Mouse (Mus musculus): ENCODE results near the gene Zmynd11. TPM values are rescaled to one million over a fixed set of nuclear protein-coding genes. Genes with fewer than 3 reads are reported as not detected.
"Not testable (repeated sequence)": the region's sequence is repeated elsewhere in the genome, so short reads cannot be mapped to it uniquely, and the experiment has no call there.

Gene Zmynd11
- 100 to 1,000 TPM; 224 to 246 TPM for total RNA-seq (2021)

DNA sequence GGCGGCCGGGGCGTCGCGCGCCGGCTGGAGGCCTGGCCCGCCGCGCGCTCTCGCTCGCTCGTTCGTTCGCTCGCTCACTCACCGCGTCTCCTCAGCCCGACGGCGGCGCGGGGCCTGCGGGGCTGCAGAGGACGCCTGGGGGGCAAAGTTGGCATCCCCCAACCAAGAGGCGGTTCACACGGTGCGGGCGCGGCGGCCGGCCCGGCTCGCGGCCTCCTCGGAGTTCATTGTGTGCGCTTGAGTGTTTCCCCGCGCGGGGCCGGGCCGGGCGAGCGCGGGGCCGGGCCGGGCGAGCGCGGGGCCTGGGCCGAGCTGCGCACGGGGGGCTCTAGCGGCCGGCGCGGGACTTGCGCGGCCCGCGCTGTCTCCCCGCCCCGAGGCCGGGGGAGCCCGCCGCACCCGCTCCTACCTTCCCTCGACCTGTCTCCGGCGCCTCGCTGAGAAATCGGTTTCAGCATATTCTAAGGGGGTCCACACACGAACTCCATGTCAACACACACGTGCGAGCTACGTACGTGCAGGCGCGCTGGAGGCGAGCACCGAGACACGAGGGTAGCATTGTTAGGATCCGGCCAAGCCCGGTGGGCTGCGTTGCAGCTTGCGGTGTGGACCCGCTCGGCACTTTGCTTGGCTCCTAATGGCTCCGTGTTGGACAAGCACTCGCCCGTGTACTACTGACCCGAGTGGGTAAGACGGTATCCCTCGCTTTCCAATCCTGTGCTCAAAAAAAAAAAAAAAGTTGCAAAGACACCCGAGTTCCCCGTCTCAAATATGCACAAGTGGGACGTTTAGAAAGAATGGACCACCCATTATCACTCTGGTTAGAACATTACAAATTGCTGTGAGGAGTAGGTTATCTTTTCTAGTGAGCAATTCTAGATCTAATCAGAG, at the start of gene Zmynd11:
Gene Zmynd11 (minus strand): TSS at position 685 of the 891 bp plus-strand sequence.
- intact Hi-C loops (cut with DNase I), result loop anchor here (10.0 kb wide), 1 partner anchor 670 kb away; the partner anchor contains the start of gene Larp4b

DNA sequence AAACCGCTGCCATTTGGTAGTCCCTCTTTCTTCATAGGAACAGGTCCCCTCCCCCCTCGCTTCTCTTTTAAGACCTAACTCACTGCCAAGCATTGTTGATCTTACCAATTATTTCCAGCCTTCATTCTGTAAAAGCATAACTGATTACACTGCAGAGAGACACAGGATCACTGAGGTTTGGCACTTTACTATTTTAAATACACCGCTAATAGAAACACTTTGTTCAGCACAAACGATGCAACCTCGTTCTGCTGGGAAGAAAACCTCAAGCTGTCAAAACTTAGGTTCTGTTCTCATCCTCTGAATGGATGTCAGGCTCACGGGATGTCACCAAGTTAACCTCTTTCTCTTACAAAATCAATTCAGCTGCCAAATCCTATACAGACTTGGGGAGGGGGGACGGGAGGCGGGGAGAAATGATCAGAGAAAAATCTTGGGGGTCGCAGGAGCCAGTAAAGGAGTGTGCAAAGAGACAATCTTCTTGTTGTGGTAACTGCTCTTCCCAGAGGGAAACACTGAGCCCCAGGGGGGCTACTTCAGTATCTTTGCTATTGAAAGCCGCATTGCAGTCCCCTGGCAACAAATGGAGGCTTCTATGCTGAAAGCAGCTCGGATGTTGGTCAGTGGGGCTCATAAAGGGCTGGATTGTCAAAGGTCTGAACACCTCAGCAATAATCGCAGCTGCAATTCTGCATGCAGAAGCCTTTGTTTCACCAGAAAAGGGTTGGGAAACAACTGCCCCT, 30.9 kb upstream of the Zmynd11 start:
- intact Hi-C loops (cut with DNase I), result no loop called here
- peak; percentile 4 for DNase-seq (ENCODE audit: low spot score in 2 of 2)

More for the DNA sequence above, at the start of gene Zmynd11:
- peak; percentile 49 to 53 for DNase-seq (ENCODE audit: low spot score in 2 of 2)

DNA sequence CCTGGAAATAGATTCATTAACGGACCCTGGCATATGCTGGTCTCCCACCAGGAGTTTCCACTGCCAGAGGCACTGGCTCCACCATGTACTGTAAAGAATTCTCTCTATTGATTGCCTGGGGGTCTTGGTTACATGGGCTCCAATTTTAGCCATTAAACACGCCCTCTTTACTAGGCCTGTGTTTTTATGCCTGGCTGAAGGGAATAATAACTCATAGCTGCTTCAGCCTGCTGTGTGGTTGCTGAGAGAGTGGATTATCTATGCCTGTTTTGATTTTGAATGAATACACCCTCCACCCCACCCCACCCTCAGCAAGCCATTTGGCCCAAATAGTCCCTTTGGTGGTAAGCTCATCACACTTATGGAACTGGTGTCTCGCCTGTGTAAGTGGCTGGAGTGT, 20.9 kb upstream of the Zmynd11 start:
- intact Hi-C loops (cut with DNase I), result no loop called here
- DNase-seq (ENCODE audit: low spot score in 2 of 2), result no peak

DNA sequence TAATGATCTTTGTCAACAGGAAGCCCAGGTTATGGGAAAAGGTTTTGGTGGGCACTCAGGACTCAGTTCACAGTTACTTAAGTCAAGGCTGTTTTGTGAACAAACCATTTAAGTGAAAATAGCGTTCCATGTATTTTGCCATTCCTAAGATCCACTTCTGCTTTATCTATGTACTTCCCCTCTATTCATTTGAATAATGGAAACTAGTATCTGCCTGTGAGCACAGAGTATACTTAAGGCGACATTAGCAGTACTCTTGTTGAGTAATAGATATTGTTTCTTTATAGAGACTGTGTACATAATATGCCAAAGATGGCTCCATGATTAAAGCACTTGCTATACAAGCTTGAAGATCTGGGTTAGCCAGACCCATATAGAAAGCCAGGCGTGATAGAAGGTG, 18.6 kb upstream of the Zmynd11 start:
- intact Hi-C loops (cut with DNase I), result no loop called here
- DNase-seq (ENCODE audit: low spot score in 2 of 2), result no peak

DNA sequence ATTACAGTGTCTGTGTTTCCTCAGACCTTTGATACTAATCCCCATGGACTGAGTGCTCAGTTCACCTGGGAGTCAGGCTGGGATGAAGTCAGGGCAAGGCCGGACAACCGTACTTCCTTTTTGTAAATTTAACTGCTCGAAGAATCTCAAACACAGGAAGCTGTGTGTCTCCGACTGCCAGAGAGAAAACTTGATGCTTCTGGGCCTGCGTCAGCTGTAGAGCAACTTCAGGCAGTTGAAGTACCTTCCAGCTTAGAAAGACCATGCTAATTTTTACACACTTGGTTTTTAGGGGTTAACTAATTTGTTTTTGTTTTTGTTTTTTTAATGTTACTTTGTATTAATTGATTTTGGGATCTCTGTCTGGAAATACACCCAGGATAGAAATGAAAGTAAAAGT, 10.8 kb upstream of the Zmynd11 start:
- no peak for DNase-seq (ENCODE audit: low spot score in 2 of 2)
- intact Hi-C loops (cut with DNase I), result no loop called here

DNA sequence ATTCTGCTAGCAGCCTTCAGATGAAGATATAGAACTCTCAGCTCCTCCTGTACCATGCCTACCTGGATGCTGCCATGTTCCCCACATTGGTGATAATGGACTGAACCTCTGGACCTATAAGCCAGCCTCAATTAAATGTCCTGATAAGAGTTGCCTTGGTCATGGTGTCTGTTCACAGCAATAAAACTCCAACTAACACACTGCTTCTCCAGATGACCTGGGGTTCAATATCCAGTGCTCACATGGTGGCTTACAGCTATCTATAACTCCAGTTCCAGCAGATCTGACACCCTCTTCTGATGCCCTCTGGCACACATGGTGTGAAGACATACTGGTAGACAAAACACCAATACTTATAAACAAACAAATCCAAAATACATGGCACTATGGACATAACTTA, 8.9 kb upstream of the Zmynd11 start:
- intact Hi-C loops (cut with DNase I), result no loop called here
- no peak for DNase-seq (ENCODE audit: low spot score in 2 of 2)

DNA sequence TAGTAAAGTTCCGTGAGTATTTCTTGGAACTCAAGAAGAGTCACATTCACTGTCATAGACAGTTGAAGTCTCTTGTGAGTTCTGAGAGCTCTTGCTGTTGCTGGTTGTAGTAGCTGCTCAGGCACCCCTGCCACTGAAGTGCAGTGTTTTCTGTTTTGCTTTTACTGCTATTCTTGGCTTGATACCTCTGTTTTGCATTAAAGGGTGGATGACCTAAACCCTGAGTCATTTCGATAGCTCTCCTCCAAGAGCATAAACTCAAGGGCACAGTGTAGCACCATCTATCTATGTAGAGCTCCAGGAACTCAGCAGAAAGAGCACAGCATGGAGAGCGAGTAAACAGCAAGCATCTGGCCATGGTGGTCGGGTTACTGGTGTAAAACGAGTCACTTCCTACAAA, 2.1 kb upstream of the Zmynd11 start:
- DNase-seq (ENCODE audit: low spot score in 2 of 2), result no peak
- intact Hi-C loops (cut with DNase I), result loop anchor here (10.0 kb wide), 1 partner anchor 672 kb away; the partner anchor contains the start of gene Larp4b

DNA sequence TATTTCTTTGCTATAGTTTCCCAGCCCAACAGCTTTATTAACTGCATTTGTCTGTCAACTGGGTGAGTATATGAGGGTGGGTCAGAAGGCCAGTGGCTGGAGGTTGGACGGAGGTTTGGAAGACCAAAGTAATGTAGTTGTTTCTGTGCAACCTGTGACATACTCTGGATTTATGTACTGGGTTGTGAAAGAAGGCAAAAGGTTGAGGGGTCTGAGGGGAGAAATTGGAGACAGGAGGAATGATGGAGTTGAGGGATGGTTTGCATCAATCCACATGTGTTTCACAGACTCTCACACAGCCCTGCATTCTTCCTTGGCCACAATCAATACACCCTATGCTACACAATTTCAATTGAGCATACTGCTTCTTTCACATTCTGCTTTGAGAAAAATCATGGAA, 1.4 kb upstream of the Zmynd11 start:
- intact Hi-C loops (cut with DNase I), result loop anchor here (10.0 kb wide), 1 partner anchor 672 kb away; the partner anchor contains the start of gene Larp4b
- no peak for DNase-seq (ENCODE audit: low spot score in 2 of 2)

DNA sequence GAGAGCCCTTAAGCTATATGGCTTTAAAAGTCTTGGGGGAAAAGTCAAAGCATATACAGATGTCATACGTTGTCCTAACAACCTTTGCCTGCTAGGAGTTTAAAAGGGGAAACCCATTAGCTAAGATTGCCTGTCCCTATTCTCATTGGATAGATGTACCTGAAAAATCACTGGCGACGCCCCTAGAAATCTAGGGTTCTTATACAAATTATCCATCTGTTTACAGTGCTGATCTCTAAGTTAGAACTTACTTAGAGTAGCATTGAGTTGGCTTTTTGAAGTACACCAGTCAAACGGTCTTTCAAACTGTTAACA, 364 bp upstream of the Zmynd11 start:
- intact Hi-C loops (cut with DNase I), result loop anchor here (10.0 kb wide), 1 partner anchor 671 kb away; the partner anchor contains the start of gene Larp4b
- DNase-seq (ENCODE audit: low spot score in 2 of 2), result no peak

DNA sequence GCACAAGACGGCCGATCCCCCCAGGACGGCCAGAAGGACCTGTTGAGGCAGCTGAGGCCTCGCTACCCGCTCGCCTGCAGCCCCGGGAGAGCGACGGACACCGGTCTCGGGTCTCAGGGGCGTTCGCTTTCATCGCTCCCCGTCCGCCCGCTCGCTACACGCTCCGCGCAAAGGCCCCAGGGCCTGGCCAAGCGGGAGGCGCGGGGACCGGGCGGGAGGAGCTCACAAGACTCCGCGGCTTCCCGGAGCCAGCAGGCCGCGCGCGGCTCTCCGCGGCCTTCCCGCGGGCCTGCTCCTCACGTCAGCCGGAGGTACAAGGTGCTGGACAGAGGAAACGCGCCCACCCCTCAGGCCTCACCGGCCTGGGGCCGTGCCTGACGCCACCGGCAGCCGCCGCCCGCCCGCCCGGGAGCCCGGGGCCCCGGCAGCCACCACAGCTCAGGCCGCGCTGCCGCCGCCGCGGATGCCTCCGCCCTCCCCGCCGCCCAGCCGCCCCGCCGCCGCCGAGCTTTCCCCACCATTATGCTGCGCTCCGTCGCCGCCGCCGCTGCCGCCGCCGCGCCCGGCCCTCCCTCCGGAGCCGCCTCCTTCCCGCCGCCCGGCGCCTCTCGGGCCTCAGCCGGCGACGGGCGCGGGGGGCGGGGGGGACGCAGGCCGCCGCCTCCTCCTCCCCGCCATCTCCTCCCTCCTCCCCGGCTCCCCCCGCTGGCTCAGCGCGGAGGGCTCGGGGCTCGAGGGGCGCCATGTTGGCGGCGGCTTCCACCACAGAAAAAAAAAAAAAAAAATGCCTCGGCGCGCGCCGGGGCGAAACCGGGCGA, 1.1 kb downstream of the Zmynd11 start:
- peak; percentile 50 to 70 for DNase-seq (ENCODE audit: low spot score in 2 of 2)
- intact Hi-C loops (cut with DNase I), result loop anchor here (10.0 kb wide), 1 partner anchor 669 kb away; the partner anchor contains the start of gene Larp4b

DNA sequence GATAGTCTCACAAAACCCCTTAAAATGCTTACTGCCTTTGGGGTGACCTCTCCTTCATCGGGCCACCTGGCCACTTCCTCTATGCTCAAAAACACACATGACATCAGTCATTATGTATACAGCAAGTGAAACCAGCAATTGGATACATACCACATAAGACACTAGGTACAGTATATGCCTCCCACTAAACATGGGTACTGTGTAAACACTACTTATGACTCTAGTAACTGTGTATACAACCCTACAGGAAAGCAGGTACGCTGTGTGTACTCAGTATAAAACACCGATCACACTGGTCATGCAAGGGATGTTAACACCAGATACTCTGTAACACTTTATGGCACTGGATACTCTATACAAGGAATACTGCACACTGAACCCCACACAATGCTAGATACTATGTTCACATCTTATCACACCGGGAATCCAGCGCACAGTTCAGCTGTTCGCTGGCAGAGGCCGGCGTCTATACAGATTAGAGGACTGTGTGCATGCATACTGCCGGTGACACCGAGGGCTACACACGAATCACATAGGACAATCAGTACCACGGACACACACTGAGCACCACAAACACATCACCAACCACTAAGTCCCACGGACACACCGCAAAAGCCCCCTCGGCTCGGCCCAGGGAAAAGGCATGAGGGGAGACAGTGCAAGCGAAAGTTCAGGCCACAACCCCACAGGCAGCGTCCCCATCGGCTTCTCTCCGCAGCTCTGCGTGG, 1.9 kb downstream of the Zmynd11 start:
- intact Hi-C loops (cut with DNase I), result loop anchor here (10.0 kb wide), 1 partner anchor 668 kb away; the partner anchor contains the start of gene Larp4b
- DNase-seq (ENCODE audit: low spot score in 2 of 2), result no peak

DNA sequence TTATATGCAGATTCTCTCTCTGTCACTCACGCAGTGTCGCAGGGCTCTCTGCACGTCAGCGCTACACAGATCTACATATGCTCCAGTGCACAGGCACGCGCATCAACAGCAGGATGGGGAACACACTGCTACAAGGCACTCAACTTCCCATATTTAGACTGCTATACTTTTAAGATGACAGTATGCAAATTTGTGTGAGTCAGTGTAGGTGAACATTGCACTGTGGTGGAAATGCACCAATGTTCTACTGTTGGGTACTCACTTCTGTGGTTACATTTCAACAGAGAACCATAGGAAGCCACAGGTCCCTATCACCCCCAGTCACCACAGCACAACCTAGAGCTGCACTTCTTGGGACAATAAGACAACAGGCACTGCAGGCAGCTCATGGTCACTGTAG, 5.1 kb downstream of the Zmynd11 start:
- intact Hi-C loops (cut with DNase I), result loop anchor here (10.0 kb wide), 1 partner anchor 665 kb away; the partner anchor contains the start of gene Larp4b
- peak in 1 of 2 experiments; percentile 59 for DNase-seq (ENCODE audit: low spot score in 2 of 2)

DNA sequence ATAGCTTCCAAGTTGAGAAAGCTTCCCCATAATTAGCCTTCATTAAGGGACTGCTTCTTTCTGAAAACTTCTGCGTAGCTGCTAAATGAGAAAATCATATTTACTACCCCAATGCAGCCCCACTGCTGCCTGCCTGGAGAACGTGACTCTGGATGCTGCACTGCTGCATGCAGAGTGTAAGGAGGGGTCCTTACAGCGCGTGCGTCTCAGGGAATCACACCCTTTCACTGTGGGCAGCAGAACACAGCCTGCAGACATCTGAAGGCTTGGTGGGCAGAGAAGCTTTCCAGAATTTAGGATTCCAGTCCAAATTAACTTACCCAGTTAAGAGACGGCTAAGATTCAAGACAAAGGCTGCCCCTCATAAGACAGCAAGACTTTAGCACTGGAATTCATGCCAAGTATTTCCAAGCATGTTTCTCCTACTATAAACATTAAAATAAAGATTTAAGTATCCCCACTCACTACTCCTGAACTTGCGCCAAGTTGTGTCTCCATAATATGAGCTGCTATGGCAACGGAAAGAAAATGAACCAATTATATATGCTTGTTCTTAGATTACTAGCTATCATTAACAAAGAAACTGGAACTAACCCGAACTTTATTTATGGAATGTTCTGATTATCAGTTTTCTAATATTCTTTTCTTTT, 7.2 kb downstream of the Zmynd11 start:
- DNase-seq (ENCODE audit: low spot score in 2 of 2), result peak; percentile 32 to 72
- intact Hi-C loops (cut with DNase I), result no loop called here

DNA sequence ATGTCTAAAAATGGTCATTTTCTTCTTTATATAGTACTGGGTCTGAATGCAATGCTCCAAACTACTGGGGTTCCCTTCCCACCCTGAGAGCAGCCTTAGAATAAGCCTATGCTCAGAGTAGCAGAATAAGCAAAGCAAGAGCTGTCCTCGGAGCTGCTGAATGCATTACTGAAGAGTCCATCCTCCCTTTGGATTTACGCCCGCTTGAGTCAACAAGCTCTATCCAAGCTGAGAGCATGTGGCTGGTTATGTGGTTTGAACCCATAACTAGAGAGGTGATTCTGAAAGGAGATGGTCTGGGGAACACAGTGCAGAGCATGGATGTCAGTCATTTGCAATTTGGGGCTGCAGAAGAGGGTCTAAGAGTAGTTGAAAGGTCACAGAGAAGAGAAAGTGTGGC, 11.4 kb downstream of the Zmynd11 start:
- no peak for DNase-seq (ENCODE audit: low spot score in 2 of 2)
- intact Hi-C loops (cut with DNase I), result no loop called here

DNA sequence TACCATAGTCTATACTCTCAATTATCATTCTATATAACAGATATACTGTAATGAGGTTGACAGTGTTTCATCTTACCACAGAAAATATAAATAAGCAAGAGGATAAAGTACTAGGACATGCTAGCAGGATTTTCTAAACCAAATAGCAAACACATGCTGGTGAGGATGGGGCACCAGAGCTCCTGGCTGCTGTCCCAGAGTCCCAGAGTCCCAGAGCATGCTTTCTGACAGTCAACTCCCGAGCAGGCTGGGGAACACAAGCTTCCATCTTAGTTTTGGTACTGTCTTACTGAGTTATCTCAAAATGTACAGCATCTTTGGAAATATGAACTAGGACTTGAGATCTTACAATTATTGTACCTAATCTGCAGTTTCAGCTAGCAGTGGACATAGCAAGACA, 14.8 kb downstream of the Zmynd11 start:
- intact Hi-C loops (cut with DNase I), result no loop called here
- DNase-seq (ENCODE audit: low spot score in 2 of 2), result no peak

DNA sequence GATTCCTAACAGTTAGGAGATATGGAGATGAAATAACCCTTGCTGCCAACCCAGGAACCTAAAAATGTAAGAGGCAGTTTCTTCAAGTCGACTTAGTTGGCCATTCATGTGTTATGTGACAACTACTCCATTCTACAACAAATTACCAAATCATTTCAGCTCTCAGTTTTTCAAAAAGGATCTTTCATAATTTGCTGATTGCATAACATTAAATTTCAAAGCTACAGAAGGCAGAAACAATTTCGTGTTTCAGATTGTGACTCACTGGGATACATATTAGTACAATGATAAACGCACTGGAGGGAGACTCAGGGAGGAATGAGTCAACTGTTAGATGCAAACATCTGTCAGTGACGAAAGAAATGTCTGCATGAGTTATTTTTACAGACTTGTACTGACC, 15.3 kb downstream of the Zmynd11 start:
- intact Hi-C loops (cut with DNase I), result no loop called here
- DNase-seq (ENCODE audit: low spot score in 2 of 2), result no peak

DNA sequence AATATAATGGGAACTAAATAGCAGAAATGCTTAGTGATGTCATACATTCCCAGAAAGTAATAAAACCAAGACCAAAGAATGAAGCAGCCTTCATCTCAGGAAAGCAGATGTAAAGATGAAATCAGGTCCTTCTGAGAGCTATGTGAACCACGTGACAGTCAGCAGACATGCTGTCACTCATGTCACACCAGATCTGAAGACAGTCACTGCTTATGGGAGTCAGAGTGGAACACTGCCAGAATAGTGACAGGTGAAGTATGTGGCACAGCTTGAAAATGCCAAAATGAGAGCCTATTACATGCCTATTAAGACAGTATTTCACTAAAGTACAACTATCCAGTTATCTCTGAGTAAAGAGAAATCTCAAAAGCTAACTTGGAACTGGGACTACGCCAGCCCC, 26.9 kb downstream of the Zmynd11 start:
- DNase-seq (ENCODE audit: low spot score in 2 of 2), result no peak
- intact Hi-C loops (cut with DNase I), result no loop called here

DNA sequence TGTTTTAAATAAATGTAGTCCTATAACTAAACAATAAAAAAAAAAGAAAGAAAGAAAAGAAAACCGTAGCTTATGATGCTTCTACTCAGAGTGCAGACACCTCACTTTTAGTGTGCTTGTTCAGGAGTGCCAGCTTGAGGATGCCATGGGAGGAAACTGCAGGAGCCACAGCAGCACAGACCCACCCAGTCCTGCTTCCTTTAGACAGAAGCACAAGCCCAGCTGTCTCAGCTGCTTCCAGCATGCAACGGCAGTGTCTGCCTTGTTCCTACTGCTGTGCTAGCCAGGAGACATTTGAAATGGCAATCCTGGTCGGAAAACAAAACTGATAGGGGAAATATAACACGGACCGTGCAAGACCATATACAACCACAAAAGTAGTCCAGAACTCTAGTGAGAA, 28.1 kb downstream of the Zmynd11 start:
- intact Hi-C loops (cut with DNase I), result no loop called here
- no peak for DNase-seq (ENCODE audit: low spot score in 2 of 2)

DNA sequence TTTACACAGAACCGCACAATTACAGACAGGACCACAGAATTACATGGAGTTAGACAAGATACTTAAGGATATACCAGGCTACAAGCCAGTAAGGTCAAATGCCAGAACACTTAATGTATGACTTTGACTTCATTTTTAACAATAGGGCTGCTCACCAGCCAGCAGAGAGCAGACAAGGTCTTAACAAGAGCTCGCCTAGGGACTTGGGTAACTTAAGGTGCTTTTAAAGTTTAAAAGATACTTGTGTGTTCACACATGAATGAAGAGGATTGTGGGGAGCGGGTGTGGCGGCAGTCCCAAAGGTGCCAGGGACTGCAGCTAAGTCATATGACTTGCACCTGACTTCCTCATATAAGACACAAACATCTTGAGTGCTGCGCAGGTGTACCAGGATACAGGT, 32.9 kb downstream of the Zmynd11 start:
- DNase-seq (ENCODE audit: low spot score in 2 of 2); intact Hi-C loops (cut with DNase I): not testable (repeated sequence)
